Mouse (Mus musculus) olfactory bulb, adult 2 months (tissue): ENCODE results near the gene Gpatch2.

Source experiments
- CTCF ChIP-seq: fragments of 200-500 bp; IDR thresholded peaks from 2 replicates; pipeline ENCODE4 v1.5.1; 2012; ENCODE audit warnings: low read depth, mild to moderate bottlenecking, low read length, moderate library complexity; ENCODE audit not compliant: insufficient read depth
- POLR2A ChIP-seq: fragments of 200-500 bp; IDR thresholded peaks from 2 replicates; pipeline ENCODE4 v1.6.1; 2012; ENCODE audit warnings: mild to moderate bottlenecking, low read depth, low read length, moderate library complexity; ENCODE audit not compliant: insufficient read depth

DNA sequence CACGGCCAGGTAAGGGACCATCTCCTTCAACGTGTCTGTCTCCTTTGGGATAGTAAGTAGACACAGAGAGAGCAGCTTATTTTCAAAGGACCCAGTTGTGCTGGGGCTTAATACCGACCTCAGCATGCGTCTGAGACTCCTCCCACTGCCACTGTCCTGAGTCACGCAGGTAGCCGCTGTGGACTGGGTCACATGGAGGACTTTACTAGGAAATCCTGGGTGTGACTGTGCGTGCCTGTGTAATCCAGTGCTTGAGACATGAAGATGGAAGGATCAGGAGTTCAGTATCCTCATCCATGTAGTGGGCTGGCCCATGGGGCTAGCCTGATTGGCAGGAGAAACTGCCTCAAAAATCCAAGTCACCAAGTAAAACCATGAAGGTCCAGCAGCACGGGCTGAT, 101.2 kb downstream of the Gpatch2 start:
- TF ChIP-seq CTCF = no peak
- TF ChIP-seq POLR2A = no peak
